Mouse (Mus musculus): ENCODE results near the gene Kcnj11.

Kcnj11 gene

DNA sequence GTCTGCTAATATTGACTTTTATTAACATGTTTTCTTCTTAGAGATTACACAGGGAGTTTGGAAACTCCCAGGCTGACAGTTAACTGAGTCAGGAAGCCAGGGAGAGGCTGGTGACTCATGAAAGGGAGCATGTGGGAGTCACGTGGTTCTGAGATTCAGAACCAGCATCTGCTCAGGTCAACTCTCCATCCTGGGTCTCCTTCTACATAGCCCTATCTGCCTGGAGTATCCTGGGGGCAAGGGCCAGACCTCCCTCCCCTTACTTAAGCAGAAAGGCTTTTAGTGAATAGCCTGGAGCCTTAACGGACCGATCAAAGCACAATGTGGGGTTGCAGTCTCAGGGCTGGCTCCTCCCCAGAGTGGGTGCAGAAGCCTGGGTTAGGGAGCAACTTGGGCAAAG lies 30.7 kb upstream of the Kcnj11 start:
- no peak overlapping the region for H3K4me3 ChIP-seq (replicated peaks; ENCODE audit: low read length)
- H3K27me3 ChIP-seq (ENCODE audit: insufficient read depth, low read length): peaks cover 5% of the 10 kb centered on the region; the same call in 1 of the 2 replicates
- no peaks in the 10 kb centered on the region for H3K4me1 ChIP-seq (replicated peaks; ENCODE audit: low read depth, low read length)
- TF ChIP-seq CTCF (conservative IDR thresholded peaks at IDR 0.05; ENCODE audit: low read length) (no peak), POU5F1 (IDR thresholded peaks at IDR 0.05; ENCODE audit: borderline replicate concordance, low read length) (no peak), NANOG (IDR thresholded peaks at IDR 0.05; ENCODE audit: borderline replicate concordance, low read length) (no peak)
- H3K36me3 ChIP-seq (ENCODE audit: insufficient read depth, low read length): no peaks in the 10 kb centered on the region
- H3K9me3 ChIP-seq (ENCODE audit: low read length): no peaks in the 10 kb centered on the region

- Histone ChIP-seq H3K4me3 (replicated peaks; ENCODE audit: low read length) (no peak overlapping the region), H3K9me3 (ENCODE audit: low read length) (no peaks in the 10 kb centered on the region), H3K27me3 (ENCODE audit: insufficient read depth, low read length) (peaks cover 3% of the 10 kb centered on the region; the same call in 1 of the 2 replicates), H3K36me3 (ENCODE audit: insufficient read depth, low read length) (no peaks in the 10 kb centered on the region), H3K4me1 (replicated peaks; ENCODE audit: low read depth, low read length) (no peaks in the 10 kb centered on the region)
- TF ChIP-seq POU5F1 (IDR thresholded peaks at IDR 0.05; ENCODE audit: borderline replicate concordance, low read length) (no peak), NANOG (IDR thresholded peaks at IDR 0.05; ENCODE audit: borderline replicate concordance, low read length) (no peak), CTCF (conservative IDR thresholded peaks at IDR 0.05; ENCODE audit: low read length) (no peak)
Measured at GRCm38 (mm10) chr7:46130723-46131122, 30.2 kb upstream of the Kcnj11 start.

- H3K4me3 ChIP-seq (replicated peaks; ENCODE audit: low read length): no peak overlapping the region
- no peaks in the 10 kb centered on the region for H3K9me3 ChIP-seq (ENCODE audit: low read length)
- H3K27me3 ChIP-seq (ENCODE audit: insufficient read depth, low read length): peaks cover 2% of the 10 kb centered on the region; the same call in 1 of the 2 replicates
- H3K4me1 ChIP-seq (replicated peaks; ENCODE audit: low read depth, low read length): no peaks in the 10 kb centered on the region
- TF ChIP-seq NANOG (IDR thresholded peaks at IDR 0.05; ENCODE audit: borderline replicate concordance, low read length): no peak
- no peak for TF ChIP-seq POU5F1 (IDR thresholded peaks at IDR 0.05; ENCODE audit: borderline replicate concordance, low read length)
- no peak for TF ChIP-seq CTCF (conservative IDR thresholded peaks at IDR 0.05; ENCODE audit: low read length)
- no peaks in the 10 kb centered on the region for H3K36me3 ChIP-seq (ENCODE audit: insufficient read depth, low read length)
Measured at GRCm38 (mm10) chr7:46129463-46130179, 29.1 kb upstream of the Kcnj11 start.

- TF ChIP-seq NANOG (IDR thresholded peaks at IDR 0.05; ENCODE audit: borderline replicate concordance, low read length) (no peak), CTCF (conservative IDR thresholded peaks at IDR 0.05; ENCODE audit: low read length) (no peak), POU5F1 (IDR thresholded peaks at IDR 0.05; ENCODE audit: borderline replicate concordance, low read length) (no peak)
- Histone ChIP-seq H3K9me3 (ENCODE audit: low read length) (0 out of 2 replicates have a peak, but pooled peaks cover under 1% of the 10 kb centered on the region), H3K4me1 (replicated peaks; ENCODE audit: low read depth, low read length) (no peaks in the 10 kb centered on the region), H3K4me3 (replicated peaks; ENCODE audit: low read length) (no peak overlapping the region), H3K36me3 (ENCODE audit: insufficient read depth, low read length) (no peaks in the 10 kb centered on the region), H3K27me3 (ENCODE audit: insufficient read depth, low read length) (0 out of 2 replicates have a peak, but pooled peaks cover 2% of the 10 kb centered on the region)
Measured at GRCm38 (mm10) chr7:46128196-46128595, 27.6 kb upstream of the Kcnj11 start.

DNA sequence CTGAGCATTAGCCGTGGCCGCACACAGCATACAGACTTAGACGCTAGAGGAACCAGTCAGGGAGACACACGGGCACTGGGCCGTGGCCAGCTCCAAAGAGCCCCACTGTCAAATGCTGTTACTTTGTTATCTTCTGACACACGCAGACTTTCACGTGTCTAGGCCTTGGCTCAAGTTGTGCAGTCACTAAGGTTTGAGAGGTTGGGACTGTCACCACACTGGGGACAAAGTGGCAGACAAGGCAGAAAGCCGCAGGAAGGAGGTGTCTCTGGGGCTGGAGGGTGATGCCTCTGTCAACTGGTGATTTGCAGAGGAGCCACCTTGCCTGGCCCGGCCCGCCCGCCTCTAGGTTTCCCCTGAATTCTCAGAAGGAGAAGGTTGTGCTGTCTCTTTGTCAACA lies 24.8 kb upstream of the Kcnj11 start:
- Histone ChIP-seq H3K4me3 (replicated peaks; ENCODE audit: low read length) (no peak overlapping the region), H3K9me3 (ENCODE audit: low read length) (peaks cover 15% of the 10 kb centered on the region), H3K27me3 (ENCODE audit: insufficient read depth, low read length) (0 out of 2 replicates have a peak, but pooled peaks cover 2% of the 10 kb centered on the region), H3K4me1 (replicated peaks; ENCODE audit: low read depth, low read length) (no peaks in the 10 kb centered on the region), H3K36me3 (ENCODE audit: insufficient read depth, low read length) (no peaks in the 10 kb centered on the region)
- TF ChIP-seq NANOG (IDR thresholded peaks at IDR 0.05; ENCODE audit: borderline replicate concordance, low read length) (no peak), CTCF (conservative IDR thresholded peaks at IDR 0.05; ENCODE audit: low read length) (no peak), POU5F1 (IDR thresholded peaks at IDR 0.05; ENCODE audit: borderline replicate concordance, low read length) (no peak)

GRCm38 (mm10) chr7:46124460-46124859 lies 23.9 kb upstream of the Kcnj11 start:
- Histone ChIP-seq H3K27me3 (ENCODE audit: insufficient read depth, low read length) (0 out of 2 replicates have a peak, but pooled peaks cover 2% of the 10 kb centered on the region), H3K36me3 (ENCODE audit: insufficient read depth, low read length) (no peaks in the 10 kb centered on the region), H3K4me3 (replicated peaks; ENCODE audit: low read length) (no peak overlapping the region), H3K4me1 (replicated peaks; ENCODE audit: low read depth, low read length) (no peaks in the 10 kb centered on the region), H3K9me3 (ENCODE audit: low read length) (peaks cover 15% of the 10 kb centered on the region)
- TF ChIP-seq NANOG (IDR thresholded peaks at IDR 0.05; ENCODE audit: borderline replicate concordance, low read length) (no peak), CTCF (conservative IDR thresholded peaks at IDR 0.05; ENCODE audit: low read length) (no peak), POU5F1 (IDR thresholded peaks at IDR 0.05; ENCODE audit: borderline replicate concordance, low read length) (no peak)

DNA sequence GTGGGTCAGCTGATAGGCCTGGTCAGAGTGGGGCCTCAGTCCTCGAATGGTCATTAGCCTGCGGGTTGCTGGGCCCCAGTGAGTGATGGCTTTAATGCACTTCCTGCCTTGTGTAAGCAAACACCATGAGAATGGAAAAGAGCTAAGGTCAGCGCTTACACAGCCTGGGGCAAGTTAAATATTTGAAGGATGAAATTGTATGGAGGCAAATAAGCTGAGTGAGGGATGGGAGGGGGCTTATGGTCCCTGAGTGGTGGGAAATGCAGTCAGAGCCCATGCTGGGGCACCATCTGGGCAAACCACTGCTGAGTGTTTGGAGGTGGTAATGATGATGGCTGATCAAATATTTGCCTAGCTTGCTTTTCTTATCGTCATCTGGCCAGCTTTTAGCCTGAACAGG lies 22.4 kb upstream of the Kcnj11 start:
- H3K27me3 ChIP-seq (ENCODE audit: insufficient read depth, low read length): 0 out of 2 replicates have a peak, but pooled peaks cover 2% of the 10 kb centered on the region
- no peaks in the 10 kb centered on the region for H3K4me1 ChIP-seq (replicated peaks; ENCODE audit: low read depth, low read length)
- no peak overlapping the region for H3K4me3 ChIP-seq (replicated peaks; ENCODE audit: low read length)
- H3K36me3 ChIP-seq (ENCODE audit: insufficient read depth, low read length): no peaks in the 10 kb centered on the region
- peaks cover 15% of the 10 kb centered on the region for H3K9me3 ChIP-seq (ENCODE audit: low read length)
- TF ChIP-seq NANOG (IDR thresholded peaks at IDR 0.05; ENCODE audit: borderline replicate concordance, low read length) (no peak), POU5F1 (IDR thresholded peaks at IDR 0.05; ENCODE audit: borderline replicate concordance, low read length) (no peak), CTCF (conservative IDR thresholded peaks at IDR 0.05; ENCODE audit: low read length) (no peak)

DNA sequence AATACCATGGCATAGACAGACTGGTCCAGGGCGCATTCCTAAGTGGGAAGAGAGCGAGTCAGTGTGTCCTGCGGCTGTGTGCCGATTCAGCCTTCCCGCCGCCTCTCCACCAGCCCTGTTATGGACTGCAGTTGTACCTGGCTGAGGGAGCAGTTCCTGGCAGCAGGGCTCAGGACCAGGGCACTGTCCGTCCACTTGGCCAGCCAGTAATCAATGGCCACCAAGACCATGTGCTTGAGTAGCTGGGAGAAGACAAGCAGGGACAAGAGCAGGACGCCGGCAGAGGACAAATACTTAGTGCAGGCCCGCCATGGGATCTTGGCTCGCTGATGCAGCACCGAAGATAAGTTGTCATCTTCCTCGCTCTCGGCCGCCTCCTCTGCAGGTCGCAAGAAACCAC lies 16.5 kb upstream of the Kcnj11 start:
- Histone ChIP-seq H3K9me3 (ENCODE audit: low read length) (peaks cover 3% of the 10 kb centered on the region), H3K4me3 (replicated peaks; ENCODE audit: low read length) (no peak overlapping the region), H3K4me1 (replicated peaks; ENCODE audit: low read depth, low read length) (no peaks in the 10 kb centered on the region), H3K36me3 (ENCODE audit: insufficient read depth, low read length) (no peaks in the 10 kb centered on the region), H3K27me3 (ENCODE audit: insufficient read depth, low read length) (no peaks in the 10 kb centered on the region)
- TF ChIP-seq NANOG (IDR thresholded peaks at IDR 0.05; ENCODE audit: borderline replicate concordance, low read length): no peak
- no peak for TF ChIP-seq CTCF (conservative IDR thresholded peaks at IDR 0.05; ENCODE audit: low read length)
- TF ChIP-seq POU5F1 (IDR thresholded peaks at IDR 0.05; ENCODE audit: borderline replicate concordance, low read length): no peak
